Mouse (Mus musculus) bone marrow, adult 2 months (tissue): ENCODE data around the gene Fgd3. TPM values are rescaled to one million over a fixed set of nuclear protein-coding genes. Genes with fewer than 3 reads are reported as not detected.

Source experiments
- H3K27ac ChIP-seq: fragments of 200-500 bp; 2 replicates; pipeline ENCODE4 v1.5.1; 2012; ENCODE audit warnings: low read depth, mild to moderate bottlenecking, control low read depth, inconsistent platforms, low read length; ENCODE audit not compliant: control insufficient read depth, poor library complexity, insufficient read depth
- H3K4me1 ChIP-seq: fragments of 200-500 bp; 2 replicates; pipeline ENCODE4 v1.6.1; 2011; ENCODE audit warnings: low read length; ENCODE audit not compliant: control insufficient read depth, insufficient read depth
- H3K4me3 ChIP-seq: fragments of 200-500 bp; replicated peaks from 2 replicates; pipeline ENCODE3; 2011; ENCODE audit warnings: mild to moderate bottlenecking, low read depth, low read length, control low read depth; ENCODE audit not compliant: control insufficient read depth
- CTCF ChIP-seq: fragments of 200-500 bp; IDR thresholded peaks from 2 replicates; pipeline ENCODE4 v1.5.1; 2011; ENCODE audit warnings: low read length, control low read depth; ENCODE audit not compliant: control insufficient read depth, insufficient read depth
- POLR2A ChIP-seq: fragments of 200-500 bp; IDR thresholded peaks from 2 replicates; pipeline ENCODE4 v1.6.1; 2011; ENCODE audit warnings: low read depth, mild to moderate bottlenecking, control low read depth, low read length, borderline replicate concordance; ENCODE audit not compliant: control insufficient read depth
- WGBS: fragments of 180-500 bp; shearing (Covaris S2); methylation state at CpG from one replicate; pipeline ENCODE4 v1.1.7; 2018; 5-methylcytosine and 5-hydroxymethylcytosine counted together
- polyA plus RNA-seq: library from polyadenylated mRNA; stranded (reverse); fragments of >200 nt; gene quantifications from 2 replicates; pipeline ENCODE4 v1.2.4, GENCODE M21; 2011; ENCODE audit warnings: low replicate concordance; ENCODE audit not compliant: missing spikeins, insufficient read depth, insufficient read length

The Fgd3 gene
- polyA plus RNA-seq, 1 experiment = 31.9 TPM

DNA sequence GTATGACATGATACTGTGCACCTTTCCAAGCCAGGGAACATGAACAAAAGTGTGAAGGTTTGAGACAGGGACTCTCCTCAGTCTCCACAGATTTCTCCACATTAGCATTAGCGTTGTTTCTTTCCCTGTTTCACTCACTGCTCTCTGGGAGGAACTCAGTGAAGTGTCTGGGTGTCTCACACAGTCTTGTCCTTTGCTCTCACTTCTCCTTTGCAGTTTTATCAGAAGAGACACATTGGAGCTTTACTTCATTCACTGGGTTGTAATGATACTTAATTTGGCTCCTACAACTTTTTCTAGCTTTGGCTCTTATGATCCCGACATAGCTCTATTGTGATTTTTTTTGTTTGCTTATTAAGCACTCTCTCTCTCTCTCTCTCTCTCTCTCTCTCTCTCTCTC lies 28.4 kb upstream of the Fgd3 start:
- no peak overlapping the region for H3K4me3 ChIP-seq
- peaks cover 12% of the 10 kb centered on the region for H3K4me1 ChIP-seq
- no peak overlapping the region for H3K27ac ChIP-seq
- TF ChIP-seq POLR2A (no peak), CTCF (no peak)
- WGBS = 22% methylated on average over 2 of the region's 2 CpGs

DNA sequence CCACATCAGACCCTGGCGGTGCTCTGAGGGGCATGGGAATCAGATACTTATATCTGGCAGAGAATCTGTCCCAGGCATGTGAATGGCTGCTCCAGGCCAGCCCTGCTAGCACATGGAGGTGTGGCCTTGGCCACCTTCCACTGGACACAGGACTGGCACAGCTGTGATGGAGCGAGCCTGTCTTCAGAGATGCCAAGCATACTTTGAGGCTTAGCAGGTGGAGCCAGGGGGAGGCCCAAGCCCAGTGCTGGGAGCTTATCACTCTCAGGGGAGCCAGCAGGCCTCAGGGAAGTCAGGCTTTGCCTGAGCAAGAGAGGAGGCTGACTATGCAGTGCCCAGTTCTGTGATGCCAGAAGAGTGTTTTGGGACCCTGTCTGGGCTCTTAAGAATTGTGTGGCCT lies 25.4 kb upstream of the Fgd3 start:
- WGBS = 56% methylated on average over 2 of the region's 2 CpGs
- Histone ChIP-seq H3K4me1 (peaks cover 12% of the 10 kb centered on the region), H3K4me3 (no peak overlapping the region), H3K27ac (no peak overlapping the region)
- TF ChIP-seq CTCF (no peak), POLR2A (no peak)

DNA sequence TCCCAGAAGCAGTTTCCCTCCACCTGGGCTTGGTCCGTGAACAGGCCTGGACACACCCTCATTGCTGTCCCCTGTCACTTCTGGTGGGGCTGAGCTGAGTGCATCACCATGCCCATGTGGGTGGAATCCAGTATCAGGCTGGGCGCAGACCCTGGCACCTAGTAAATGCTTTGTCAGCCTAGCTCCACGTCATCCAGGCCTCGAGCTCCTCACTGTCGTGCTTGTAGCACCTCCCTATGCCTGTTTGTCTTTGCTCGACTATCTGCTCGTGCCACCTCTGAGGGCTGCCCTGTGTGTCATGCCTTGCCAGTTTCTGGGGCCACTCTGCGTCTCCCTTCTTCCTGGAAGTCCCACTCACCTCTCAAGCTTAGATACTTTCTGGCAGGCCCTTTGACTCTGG lies 24.5 kb upstream of the Fgd3 start:
- H3K4me3 ChIP-seq = no peak overlapping the region
- H3K27ac ChIP-seq = peak overlapping the region; percentile 12
- peaks cover 9% of the 10 kb centered on the region for H3K4me1 ChIP-seq
- 0 out of 2 replicates have a peak, but pooled peaks have one; percentile 2 for TF ChIP-seq CTCF
- no peak for TF ChIP-seq POLR2A
- WGBS = 62% methylated on average over 8 of the region's 8 CpGs

DNA sequence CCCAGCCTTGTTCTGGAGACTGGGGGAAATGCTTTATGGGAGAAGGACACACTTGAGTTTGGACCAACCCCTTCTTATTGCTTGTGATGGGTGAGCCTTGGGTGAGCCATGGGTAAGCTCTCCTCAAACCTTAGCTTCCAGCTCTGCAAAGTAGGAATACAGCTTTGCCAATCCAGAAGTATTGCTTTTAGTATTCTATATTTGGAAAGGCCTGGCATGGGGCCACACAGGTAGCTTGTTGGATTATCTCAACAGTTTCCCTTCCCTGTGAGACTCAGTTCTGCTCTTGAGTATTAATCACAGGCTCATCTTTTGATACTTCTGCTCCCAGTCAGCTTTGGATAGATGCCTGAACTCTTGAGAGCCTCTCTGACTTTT lies 22.6 kb upstream of the Fgd3 start:
- Histone ChIP-seq H3K27ac (no peak overlapping the region), H3K4me1 (peaks cover 6% of the 10 kb centered on the region), H3K4me3 (no peak overlapping the region)
- no peak for TF ChIP-seq CTCF

DNA sequence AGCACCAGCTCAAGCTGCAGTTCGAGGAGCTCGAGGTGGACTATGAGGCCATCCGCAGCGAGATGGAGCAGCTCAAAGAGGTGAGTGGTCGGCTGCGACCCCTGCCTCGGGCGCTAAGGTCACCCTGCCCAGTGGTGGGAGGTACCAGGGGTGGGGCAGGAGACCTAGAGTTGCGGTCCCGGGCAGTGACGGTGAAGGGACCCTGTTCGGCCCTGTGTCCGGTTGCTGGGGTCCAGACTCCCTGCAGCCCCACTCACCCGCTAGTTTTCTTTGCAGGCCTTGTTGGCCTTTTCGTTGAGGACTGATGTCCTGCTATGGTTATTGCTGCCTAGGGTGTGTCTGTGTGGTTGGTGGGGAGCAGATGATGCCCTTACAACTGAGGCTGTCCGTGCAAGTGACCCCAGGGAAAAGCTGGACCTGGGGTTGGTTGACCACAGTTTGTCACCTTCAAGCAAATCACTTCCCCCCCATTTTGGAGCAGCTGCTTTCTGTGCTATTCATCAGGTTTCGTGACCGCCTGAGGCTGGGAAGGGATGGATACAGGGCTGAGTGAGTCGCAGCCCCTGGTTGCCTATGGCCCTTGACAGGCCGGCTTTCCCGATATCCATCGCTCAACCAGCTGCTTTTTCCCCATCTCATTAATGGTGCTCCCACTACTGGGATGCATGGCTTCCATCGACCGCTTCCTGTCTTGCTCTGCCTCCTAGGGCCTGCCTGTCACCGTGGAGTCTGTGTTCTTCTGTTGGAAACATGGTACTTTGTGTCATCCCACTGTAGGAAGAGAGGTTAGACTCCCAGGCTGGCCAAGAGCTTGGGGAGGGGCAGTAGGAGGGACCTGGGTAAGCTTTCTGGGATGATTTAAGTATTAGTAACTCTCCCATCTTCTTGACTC lies 22.0 kb upstream of the Fgd3 start:
- TF ChIP-seq CTCF (no peak), POLR2A (no peak)
- H3K4me3 ChIP-seq = peak overlapping the region; percentile 83
- H3K4me1 ChIP-seq = peaks cover 6% of the 10 kb centered on the region
- peak overlapping the region; percentile 72 for H3K27ac ChIP-seq
- 16% methylated on average over 25 of the region's 25 CpGs for WGBS

DNA sequence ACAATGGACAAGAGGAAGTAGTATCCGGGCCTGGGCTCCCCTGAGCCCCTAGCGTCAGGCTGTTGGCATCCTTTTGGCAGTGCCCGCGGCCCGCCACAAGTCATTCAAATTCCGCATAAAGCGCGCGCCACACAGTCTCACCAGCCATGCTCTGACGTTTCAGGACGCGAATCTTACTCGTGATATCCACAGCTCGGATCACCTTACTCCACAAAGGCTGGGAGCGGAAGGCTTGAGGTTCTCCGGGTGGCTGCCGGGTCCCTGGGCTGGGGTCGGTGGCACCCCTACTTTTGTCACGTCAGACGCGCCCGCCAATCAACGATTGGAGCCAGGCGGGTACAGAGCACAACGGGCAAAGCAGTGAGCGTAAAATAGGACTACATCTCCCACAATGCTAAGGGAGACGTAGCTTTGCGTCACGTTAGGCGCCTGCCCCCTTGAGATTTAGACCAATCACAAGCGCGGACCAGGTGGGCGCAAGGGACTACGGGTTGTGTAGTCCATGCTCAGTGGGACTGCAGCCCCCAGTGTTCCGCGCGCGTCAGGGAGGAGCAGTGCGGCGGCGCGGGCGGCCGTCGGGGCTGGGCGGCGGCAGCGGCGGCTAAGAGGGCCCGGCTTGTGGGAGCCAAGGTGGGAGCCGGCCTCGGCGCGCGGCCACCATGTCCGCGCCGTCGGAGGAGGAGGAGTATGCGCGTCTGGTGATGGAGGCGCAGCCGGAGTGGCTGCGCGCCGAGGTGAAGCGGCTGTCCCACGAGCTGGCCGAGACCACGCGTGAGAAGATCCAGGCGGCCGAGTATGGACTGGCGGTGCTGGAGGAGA lies 21.1 kb upstream of the Fgd3 start, which contains the start of gene Bicd2:
Bicd2 (plus strand) TSS at position 574 of the 819 bp plus-strand sequence.
- Histone ChIP-seq H3K4me3 (peak within 1 kb of the TSS; percentile 83), H3K4me1 (peaks cover 6% of the 10 kb centered on the region), H3K27ac (peak within 1 kb of the TSS; percentile 72)
- peak; percentile 41; the same call in 1 of the 2 replicates for TF ChIP-seq POLR2A
- TF ChIP-seq CTCF = peak; percentile 3; the same call in 1 of the 2 replicates
- under 1% methylated on average over 74 of the region's 74 CpGs for WGBS

DNA sequence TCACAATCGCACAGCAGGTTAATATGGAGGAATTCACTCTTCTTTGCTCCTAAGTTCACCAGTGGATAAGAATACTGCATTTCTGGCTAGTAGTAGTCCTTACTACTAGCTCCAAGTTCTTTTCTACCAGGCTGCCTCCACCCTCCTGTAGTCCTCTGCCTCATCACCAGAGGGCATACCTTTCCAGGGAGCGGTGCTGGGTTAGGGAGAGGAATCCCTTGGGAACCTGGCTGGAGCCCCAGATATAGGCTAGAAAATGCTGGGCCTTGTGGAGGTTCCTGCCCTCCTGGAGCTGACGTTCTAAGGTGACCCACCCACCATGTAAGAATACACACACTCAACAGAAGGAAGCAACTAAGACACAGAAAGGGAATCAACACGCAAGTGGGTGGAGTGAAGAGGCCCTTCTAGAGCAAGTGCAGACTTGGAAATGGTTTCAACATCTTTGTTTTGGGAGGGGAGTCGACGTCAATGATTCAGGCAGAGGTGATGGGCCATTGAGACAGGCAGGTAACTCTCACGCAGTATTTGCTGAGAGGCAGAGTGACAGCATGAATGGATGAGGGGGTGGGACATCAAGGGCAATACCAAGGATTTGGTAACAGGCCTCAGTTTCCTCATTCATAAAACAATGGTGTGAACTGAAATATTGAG lies 18.9 kb upstream of the Fgd3 start:
- peaks cover 3% of the 10 kb centered on the region for H3K4me1 ChIP-seq
- no peak overlapping the region for H3K4me3 ChIP-seq
- no peak overlapping the region for H3K27ac ChIP-seq
- WGBS = 66% methylated on average over 7 of the region's 7 CpGs
- TF ChIP-seq CTCF (peak; percentile 52), POLR2A (no peak)
